Comparison of ENCODE assay signal across 10 mouse cellular contexts in genomic region chr11:68549597-68549996, GRCm38 (mm10). TPM values are rescaled to one million over a fixed set of nuclear protein-coding genes. Genes with fewer than 3 reads are reported as not detected.
A peak's percentile ranks its signal among the peaks of the same experiment; 100 is the strongest.
DNase-seq lines count a peak whose midpoint lies in the region; ATAC-seq and TF ChIP-seq lines count a peak whose summit lies in the region.
"Had no signal": no experiment of that assay in that cellular context is flagged by ENCODE, and none has a peak within 500 bp of the region (broad histone marks: within the 10 kb centered on the region; RNA-seq: fewer than 3 reads in every experiment).

No protein-coding gene starts in this region.

- DNase-seq in layer of hippocampus, adult 2 months (ENCODE audit: low spot score in 2 of 2), result no peak
- no peak for DNase-seq in layer of hippocampus, adult 9-11 months
- DNase-seq in 416B (ENCODE audit: low read depth), result peak; percentile 16
- DNase-seq in urinary bladder, postnatal 25 days (ENCODE audit: low spot score), result no peak
- DNase-seq in kidney, adult 8-10 months, result no peak
- DNase-seq: left cerebral cortex, postnatal 4 days had no signal

- H3K27ac ChIP-seq in layer of hippocampus, adult 2 months, result no peak overlapping the region

- no peaks in the 10 kb centered on the region for H3K36me3 ChIP-seq in E14TG2a.4 (ENCODE audit: insufficient read depth, low read length)

- peaks cover 13% of the 10 kb centered on the region for H3K4me1 ChIP-seq in E14TG2a.4 (replicated peaks; ENCODE audit: low read depth, low read length)

- peaks cover 10% of the 10 kb centered on the region; the same call in 1 of the 2 replicates for H3K27me3 ChIP-seq in E14TG2a.4 (ENCODE audit: insufficient read depth, low read length)

- peak; percentile 64 for TF ChIP-seq CTCF in layer of hippocampus, adult 2 months (conservative IDR thresholded peaks at IDR 0.05)
- peak; percentile 80 for TF ChIP-seq CTCF in E14TG2a.4 (conservative IDR thresholded peaks at IDR 0.05; ENCODE audit: low read length)

- H3K9me3 ChIP-seq in E14TG2a.4 (ENCODE audit: low read length), result no peaks in the 10 kb centered on the region

- ATAC-seq in granulocyte monocyte progenitor cell, adult 5-6 weeks (replicated peaks; ENCODE audit: poor library complexity, severe bottlenecking), result 0 out of 2 replicates have a peak, but pooled peaks have one; percentile 42

- H3K4me3 ChIP-seq in layer of hippocampus, adult 2 months, result no peak overlapping the region
- H3K4me3 ChIP-seq in E14TG2a.4 (replicated peaks; ENCODE audit: low read length), result no peak overlapping the region

RNA-seq across cellular contexts. Expression of gene Mfsd6l, which starts 6.4 kb away (rescaled TPM):
- under 1 TPM in 1 of 2 experiments, not detected in 1; 0.23 TPM for total RNA-seq in layer of hippocampus, adult 2 months (2021)
- 0.88 TPM in 1 of 2 replicates, not detected in the other for total RNA-seq in granulocyte monocyte progenitor cell, adult 5-6 weeks (2014; fragmentation: Nextera tagmentation)
- 0.26 TPM in 1 of 2 replicates, not detected in the other for total RNA-seq in granulocyte monocyte progenitor cell, adult 5-6 weeks (2017)
- total RNA-seq: hematopoietic stem cell, adult 5-6 weeks had no signal

RNA-seq across cellular contexts. Expression of gene Ccdc42, which starts 37.2 kb away (rescaled TPM):
- 1 to 10 TPM; 2.5 to 2.9 TPM for total RNA-seq in layer of hippocampus, adult 2 months (2021)
- total RNA-seq in granulocyte monocyte progenitor cell, adult 5-6 weeks (2014; fragmentation: Nextera tagmentation), result not detected in 2 replicates
- not detected in 2 replicates for total RNA-seq in granulocyte monocyte progenitor cell, adult 5-6 weeks (2017)
- total RNA-seq: gastrocnemius, postnatal 4 days; hematopoietic stem cell, adult 5-6 weeks had no signal

RNA-seq across cellular contexts. Expression of gene Pik3r6, which starts 46.8 kb away (rescaled TPM):
- 1 to 10 TPM; 1.7 to 1.9 TPM for total RNA-seq in layer of hippocampus, adult 2 months (2021)
- 5.7 and 7.8 TPM in 2 replicates for total RNA-seq in granulocyte monocyte progenitor cell, adult 5-6 weeks (2014; fragmentation: Nextera tagmentation)
- total RNA-seq in granulocyte monocyte progenitor cell, adult 5-6 weeks (2017), result 9.7 and 16.4 TPM in 2 replicates
